Mouse (Mus musculus) hindbrain, postnatal 0 days (tissue): ENCODE results near the gene Zfp729a. TPM values are rescaled to one million over a fixed set of nuclear protein-coding genes. Genes with fewer than 3 reads are reported as not detected.
A peak's percentile ranks its signal among the peaks of the same experiment; 100 is the strongest.

Experiments used
- ATAC-seq: fragments of 200-750 bp; cut with Nextera tagmentation; 2 replicates; pipeline ENCODE4 v1.8.0; 2017; ENCODE audit warnings: mild to moderate bottlenecking, moderate TSS enrichment, moderate library complexity
- DNase-seq: peaks from one replicate; pipeline ENCODE4 v3.0.0-alpha.2; 2015; ENCODE audit warnings: low spot score
- H3K27ac ChIP-seq: fragments of 300-500 bp; sonication (generic); 2 replicates; pipeline ENCODE4 v1.5.1; 2014; ENCODE audit warnings: mild to moderate bottlenecking
- H3K27me3 ChIP-seq: fragments of 300-500 bp; sonication (generic); 2 replicates; pipeline ENCODE4 v1.6.1; 2014; ENCODE audit warnings: low read length, mixed read lengths; ENCODE audit not compliant: insufficient read depth
- H3K36me3 ChIP-seq: fragments of 300-500 bp; sonication (generic); 2 replicates; pipeline ENCODE4 v1.6.1; 2014; ENCODE audit warnings: low read length, mixed read lengths; ENCODE audit not compliant: insufficient read depth
- H3K4me1 ChIP-seq: fragments of 300-500 bp; sonication (generic); 2 replicates; pipeline ENCODE4 v1.6.1; 2014; ENCODE audit warnings: antibody characterized with exemption, low read length, mixed read lengths; ENCODE audit not compliant: insufficient read depth
- H3K4me2 ChIP-seq: fragments of 300-500 bp; sonication (generic); 2 replicates; pipeline ENCODE4 v1.6.1; 2014; ENCODE audit warnings: low read depth, mild to moderate bottlenecking, low read length, moderate library complexity, mixed read lengths
- H3K4me3 ChIP-seq: fragments of 300-500 bp; sonication (generic); 2 replicates; pipeline ENCODE4 v1.5.1; 2014; ENCODE audit warnings: low read length
- H3K9ac ChIP-seq: fragments of 300-500 bp; sonication (generic); replicated peaks from 2 replicates; pipeline ENCODE4 v1.6.1; 2014; ENCODE audit warnings: mild to moderate bottlenecking, low read length, moderate library complexity, mixed read lengths
- H3K9me3 ChIP-seq: fragments of 300-500 bp; sonication (generic); 2 replicates; pipeline ENCODE4 v1.6.1; 2016; ENCODE audit warnings: low read length, mixed read lengths
- CTCF ChIP-seq: IDR thresholded peaks from 2 replicates; pipeline ENCODE4 v1.5.1; 2016; ENCODE audit warnings: antibody characterized with exemption, control low read depth, low read depth
- WGBS: fragments of 180-500 bp; shearing (Covaris S2); extraction: QIAGEN DNeasy Blood & Tissue Kit; methylation state at CpG from one replicate; pipeline ENCODE4 v1.1.7; 2014; 5-methylcytosine and 5-hydroxymethylcytosine counted together
- polyA plus RNA-seq: library from polyadenylated mRNA; unstranded; fragments of >200 nt; fragmentation: Nextera tagmentation; extraction: Ambion mirVana; gene quantifications from 2 replicates; pipeline ENCODE4 v1.2.1, GENCODE M21; 2015
- total RNA-seq: library from RNA; depleted of rRNA; stranded (reverse); fragments of >200 nt; gene quantifications from 2 replicates; pipeline ENCODE4 v1.2.3, GENCODE M21; 2014; rRNA removed

The Zfp729a gene
- total and polyA plus RNA-seq, 2 experiments from 2014 or later = 1.9 to 3.9 TPM

GRCm38 (mm10) chr13:67610108-67610507, 27.5 kb downstream of the Zfp729a start:
- Histone ChIP-seq H3K36me3 (no peaks in the 10 kb centered on the region), H3K9ac (no peak overlapping the region), H3K4me3 (peak overlapping the region; percentile 72; the same call in 1 of the 2 replicates), H3K27ac (no peak overlapping the region), H3K4me1 (no peaks in the 10 kb centered on the region), H3K4me2 (peak overlapping the region; percentile 58; the same call in 1 of the 2 replicates), H3K27me3 (no peaks in the 10 kb centered on the region), H3K9me3 (no peaks in the 10 kb centered on the region)
- no peak for DNase-seq
- ATAC-seq = no peak
- no peak for TF ChIP-seq CTCF
- 92% methylated on average over 4 of the region's 4 CpGs for WGBS

DNA sequence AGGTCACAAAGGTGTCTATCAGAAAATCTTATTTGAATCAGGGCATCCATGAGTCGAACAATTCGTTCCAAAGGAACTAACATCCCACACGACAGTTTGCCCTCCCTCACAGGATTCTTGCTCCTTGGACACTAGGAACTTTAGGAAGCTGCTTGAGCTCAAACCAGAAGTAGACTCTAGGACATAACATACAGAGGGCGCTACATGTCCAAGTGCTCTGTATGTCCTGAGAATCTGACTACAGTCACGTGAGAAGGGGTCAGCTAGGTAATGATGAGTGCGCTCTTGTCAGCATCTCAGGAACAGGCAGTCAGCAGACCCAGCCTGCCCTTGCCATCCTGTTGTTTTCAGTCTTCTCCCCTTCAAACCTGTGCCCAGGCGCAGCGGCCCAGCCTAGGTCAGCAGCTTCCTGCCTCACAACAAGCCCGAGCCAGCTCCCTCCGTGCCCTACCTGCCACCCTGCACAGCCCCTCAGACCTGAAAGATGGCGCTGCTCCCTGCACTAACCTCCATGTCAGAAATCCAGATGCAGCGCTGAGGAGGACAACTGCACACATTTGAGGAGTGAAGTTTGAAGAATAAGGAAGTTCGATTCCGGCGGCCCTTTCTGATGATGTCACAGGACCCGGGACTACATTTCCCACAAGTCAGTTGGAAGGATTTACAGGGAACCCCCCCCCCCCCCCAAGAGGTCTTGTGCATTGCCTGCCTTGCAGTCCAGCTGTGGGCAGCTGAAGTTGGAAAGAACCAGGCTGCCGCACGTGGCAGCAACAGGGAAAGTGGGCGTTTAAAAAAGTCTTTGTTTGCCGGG, 28.3 kb downstream of the Zfp729a start, which contains the start of gene Zfp729b:
Gene Zfp729b (minus strand): TSS at position 642 of the 811 bp plus-strand sequence.
- H3K4me3 ChIP-seq = peak within 1 kb of the TSS; percentile 72
- TF ChIP-seq CTCF = peak; percentile 70
- peak; percentile 92 for DNase-seq
- no peaks in the 10 kb centered on the region for H3K9me3 ChIP-seq
- peak within 1 kb of the TSS; percentile 58 for H3K4me2 ChIP-seq
- no peaks in the 10 kb centered on the region for H3K36me3 ChIP-seq
- H3K27ac ChIP-seq = peak within 1 kb of the TSS; percentile 81
- H3K9ac ChIP-seq = peak within 1 kb of the TSS; percentile 53
- 3% methylated on average over 20 of the region's 20 CpGs for WGBS
- peak; percentile 96 for ATAC-seq
- H3K4me1 ChIP-seq = no peaks in the 10 kb centered on the region
- no peaks in the 10 kb centered on the region for H3K27me3 ChIP-seq

- DNase-seq (no peak), ATAC-seq (no peak)
- no peak overlapping the region for H3K27ac ChIP-seq
- TF ChIP-seq CTCF = no peak
- H3K27me3 ChIP-seq = no peaks in the 10 kb centered on the region
- H3K4me3 ChIP-seq = no peak overlapping the region
- no peaks in the 10 kb centered on the region for H3K9me3 ChIP-seq
- WGBS = 74% methylated on average over 5 of the region's 5 CpGs
- no peaks in the 10 kb centered on the region for H3K4me1 ChIP-seq
- no peak overlapping the region for H3K9ac ChIP-seq
- no peak overlapping the region for H3K4me2 ChIP-seq
- H3K36me3 ChIP-seq = no peaks in the 10 kb centered on the region
These were observed 64.9 kb downstream of the Zfp729a start for GRCm38 (mm10) chr13:67572591-67573189.

Other genes starting within 250 kb of the Zfp729a start
- gene Zfp429, start 238.0 kb downstream of the Zfp729a start, total RNA-seq = 1.3 and 2.9 TPM in 2 replicates
- 1.0 and 2.1 TPM in 2 replicates for gene Zfp429, start 238.0 kb downstream of the Zfp729a start, polyA plus RNA-seq
- gene Zfp459, start 216.4 kb downstream of the Zfp729a start, total RNA-seq = 0.78 and 3.0 TPM in 2 replicates
- 0.63 and 1.6 TPM in 2 replicates for gene Zfp459, start 216.4 kb downstream of the Zfp729a start, polyA plus RNA-seq
- 4.0 and 12.6 TPM in 2 replicates for gene Zfp874a, start 186.2 kb downstream of the Zfp729a start, total RNA-seq
- gene Zfp874a, start 186.2 kb downstream of the Zfp729a start, polyA plus RNA-seq = 3.5 and 3.9 TPM in 2 replicates
- 9.7 and 12.7 TPM in 2 replicates for gene Zfp874b, start 153.5 kb downstream of the Zfp729a start, total RNA-seq
- gene Zfp874b, start 153.5 kb downstream of the Zfp729a start, polyA plus RNA-seq = 2.0 and 2.4 TPM in 2 replicates
- gene Zfp58, start 137.2 kb downstream of the Zfp729a start, total RNA-seq = 3.0 and 3.6 TPM in 2 replicates
- gene Zfp58, start 137.2 kb downstream of the Zfp729a start, polyA plus RNA-seq = 3.7 and 4.4 TPM in 2 replicates
- not detected in 2 replicates for gene Gm26965, start 111.6 kb downstream of the Zfp729a start, total RNA-seq
- gene Gm26965, start 111.6 kb downstream of the Zfp729a start, polyA plus RNA-seq = 0.45 TPM in 1 of 2 replicates, not detected in the other
- gene Zfp87, start 111.6 kb downstream of the Zfp729a start, total RNA-seq = 22.8 and 23.4 TPM in 2 replicates
- gene Zfp87, start 111.6 kb downstream of the Zfp729a start, polyA plus RNA-seq = 27.0 and 33.3 TPM in 2 replicates
- gene Zfp748, start 84.0 kb downstream of the Zfp729a start, total RNA-seq = 14.3 and 23.1 TPM in 2 replicates
- gene Zfp748, start 84.0 kb downstream of the Zfp729a start, polyA plus RNA-seq = 7.6 and 7.8 TPM in 2 replicates
- gene Zfp729b, start 28.1 kb downstream of the Zfp729a start, total RNA-seq = 4.1 and 5.2 TPM in 2 replicates
- 3.1 and 3.3 TPM in 2 replicates for gene Zfp729b, start 28.1 kb downstream of the Zfp729a start, polyA plus RNA-seq
- gene Gm49345, start within 50 bp of the Zfp729a start, total RNA-seq = not detected in 2 replicates
- 1.7 and 2.0 TPM in 2 replicates for gene Gm49345, start within 50 bp of the Zfp729a start, polyA plus RNA-seq
- 8.2 and 18.6 TPM in 2 replicates for gene Zfp738, start 49.3 kb upstream of the Zfp729a start, total RNA-seq
- gene Zfp738, start 49.3 kb upstream of the Zfp729a start, polyA plus RNA-seq = 9.7 and 10.3 TPM in 2 replicates
- 8.5 and 10.0 TPM in 2 replicates for gene Zfp65, start 91.4 kb upstream of the Zfp729a start, total RNA-seq
- gene Zfp65, start 91.4 kb upstream of the Zfp729a start, polyA plus RNA-seq = 4.2 and 5.1 TPM in 2 replicates
- gene Zfp85, start 117.4 kb upstream of the Zfp729a start, total RNA-seq = 4.4 and 8.9 TPM in 2 replicates
- 2.9 and 4.6 TPM in 2 replicates for gene Zfp85, start 117.4 kb upstream of the Zfp729a start, polyA plus RNA-seq
- 1.1 and 2.6 TPM in 2 replicates for gene Zfp493, start 141.9 kb upstream of the Zfp729a start, total RNA-seq
- gene Zfp493, start 141.9 kb upstream of the Zfp729a start, polyA plus RNA-seq = 1.1 and 1.9 TPM in 2 replicates
- gene Zfp273, start 175.9 kb upstream of the Zfp729a start, total RNA-seq = 4.4 and 5.1 TPM in 2 replicates
- gene Zfp273, start 175.9 kb upstream of the Zfp729a start, polyA plus RNA-seq = 7.8 and 8.7 TPM in 2 replicates
- gene Gm10037, start 193.3 kb upstream of the Zfp729a start, total RNA-seq = 2.9 and 4.0 TPM in 2 replicates
- 4.7 and 4.8 TPM in 2 replicates for gene Gm10037, start 193.3 kb upstream of the Zfp729a start, polyA plus RNA-seq
- gene BC048507, start 225.5 kb upstream of the Zfp729a start, total RNA-seq = not detected in 2 replicates
- not detected in 2 replicates for gene BC048507, start 225.5 kb upstream of the Zfp729a start, polyA plus RNA-seq